Mouse (Mus musculus) cerebellum, adult 2 months (tissue): ENCODE measurements at regions not wholly inside any gene's neighbourhood (a gene's known extent, or its start where the extent isn't known, plus 50 kb on each side); places are given as distances from the start of the nearest gene placed in this dataset.

Experiments used
- DNase-seq, 2 experiments: peaks; one replicate each; pipeline ENCODE4 v3.0.0; 2021
- H3K27ac ChIP-seq: fragments of 200-500 bp; 2 replicates; pipeline ENCODE4 v1.5.1; 2012; ENCODE audit warnings: low read length, control low read depth, inconsistent platforms; ENCODE audit not compliant: insufficient read depth
- H3K27me3 ChIP-seq: fragments of 200-500 bp; 2 replicates; pipeline ENCODE4 v1.6.1; 2012; ENCODE audit warnings: inconsistent platforms, mild to moderate bottlenecking, low read length, moderate library complexity; ENCODE audit not compliant: control insufficient read depth, insufficient read depth
- H3K4me1 ChIP-seq: fragments of 200-500 bp; 2 replicates; pipeline ENCODE4 v1.6.1; 2011; ENCODE audit warnings: low read length; ENCODE audit not compliant: control insufficient read depth, insufficient read depth
- H3K4me3 ChIP-seq: fragments of 200-500 bp; replicated peaks from 2 replicates; pipeline ENCODE3; 2011; ENCODE audit warnings: mild to moderate bottlenecking, low read depth, low read length, control low read depth; ENCODE audit not compliant: insufficient read depth
- CTCF ChIP-seq: fragments of 200-500 bp; IDR thresholded peaks from 2 replicates; pipeline ENCODE4 v1.5.1; 2011; ENCODE audit warnings: low read depth, mild to moderate bottlenecking, control low read depth, low read length, moderate library complexity, borderline replicate concordance; ENCODE audit not compliant: insufficient read depth
- POLR2A ChIP-seq: fragments of 200-500 bp; IDR thresholded peaks from 2 replicates; pipeline ENCODE4 v1.6.1; 2011; ENCODE audit warnings: low read length, control low read depth, borderline replicate concordance; ENCODE audit not compliant: insufficient read depth
- WGBS: fragments of 180-500 bp; shearing (Covaris S2); methylation state at CpG from one replicate; pipeline ENCODE4 v1.1.7; 2018; 5-methylcytosine and 5-hydroxymethylcytosine counted together

- H3K4me3 ChIP-seq = no peak overlapping the region
- DNase-seq = no peak
- no peaks in the 10 kb centered on the region for H3K27me3 ChIP-seq
- H3K4me1 ChIP-seq = no peaks in the 10 kb centered on the region
- TF ChIP-seq CTCF = no peak
- TF ChIP-seq POLR2A = no peak
- H3K27ac ChIP-seq = no peak overlapping the region
Measured at GRCm38 (mm10) chr7:93424717-93425116, 345.1 kb downstream of the Fam181b start.

- TF ChIP-seq CTCF (no peak), POLR2A (no peak)
- Histone ChIP-seq H3K27ac (no peak overlapping the region), H3K27me3 (no peaks in the 10 kb centered on the region), H3K4me1 (no peaks in the 10 kb centered on the region), H3K4me3 (no peak overlapping the region)
- DNase-seq = no peak
Measured at GRCm38 (mm10) chr7:93435034-93435433, 355.4 kb downstream of the Fam181b start.

- TF ChIP-seq CTCF (no peak), POLR2A (no peak)
- H3K4me3 ChIP-seq = no peak overlapping the region
- H3K4me1 ChIP-seq = no peaks in the 10 kb centered on the region
- no peak overlapping the region for H3K27ac ChIP-seq
- WGBS = 30% methylated on average over 1 of the region's 1 CpGs
- H3K27me3 ChIP-seq = no peaks in the 10 kb centered on the region
- no peak for DNase-seq
Measured at GRCm38 (mm10) chr7:93454071-93454470, 374.4 kb downstream of the Fam181b start.

DNA sequence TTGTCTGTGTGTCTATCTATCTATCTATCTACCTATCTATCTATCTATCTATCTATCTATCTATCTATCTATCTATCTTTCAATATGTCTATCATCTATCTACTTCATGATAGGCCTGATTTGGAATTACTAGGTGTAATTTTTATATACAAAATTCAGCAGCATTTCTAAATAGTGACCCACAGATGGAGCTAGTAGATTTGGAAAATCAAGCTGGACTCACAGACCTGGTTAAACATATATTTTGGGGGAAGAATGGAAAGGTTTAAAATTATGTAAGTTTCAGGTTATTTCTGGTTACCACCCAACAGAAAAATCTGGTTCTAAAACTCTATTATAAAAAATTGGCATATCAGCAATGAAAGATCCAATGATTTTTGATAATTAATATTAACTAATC is 383.7 kb downstream of the Fam181b start:
- no peaks in the 10 kb centered on the region for H3K27me3 ChIP-seq
- no peak overlapping the region for H3K4me3 ChIP-seq
- no peak overlapping the region for H3K27ac ChIP-seq
- DNase-seq = no peak
- no peaks in the 10 kb centered on the region for H3K4me1 ChIP-seq
- TF ChIP-seq CTCF (no peak), POLR2A (no peak)

DNA sequence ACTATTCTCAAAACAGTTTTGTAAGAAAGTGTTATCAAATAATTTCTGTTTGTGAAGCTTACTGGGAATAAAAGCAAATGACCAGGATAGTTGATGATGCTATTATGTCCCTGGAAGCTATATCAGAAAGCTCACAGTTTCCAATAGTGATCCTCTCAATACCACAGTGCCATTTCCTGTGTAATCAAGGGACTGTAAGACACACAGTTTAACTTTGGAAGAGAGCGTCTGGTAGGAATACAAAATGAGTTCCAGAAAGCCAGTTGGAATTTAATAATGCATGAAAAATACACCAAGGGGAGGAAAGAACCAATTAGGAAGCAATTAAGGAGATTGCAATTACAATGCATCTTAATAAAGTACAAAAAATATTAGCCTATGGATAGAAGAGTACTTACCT is 393.7 kb downstream of the Fam181b start:
- no peak overlapping the region for H3K27ac ChIP-seq
- no peaks in the 10 kb centered on the region for H3K27me3 ChIP-seq
- 13% methylated on average over 1 of the region's 1 CpGs for WGBS
- H3K4me1 ChIP-seq = no peaks in the 10 kb centered on the region
- H3K4me3 ChIP-seq = no peak overlapping the region
- no peak for DNase-seq
- TF ChIP-seq POLR2A = no peak
- no peak for TF ChIP-seq CTCF

- WGBS = 75% methylated on average over 2 of the region's 2 CpGs
Measured at GRCm38 (mm10) chr7:93510636-93511035, 431.0 kb downstream of the Fam181b start.

GRCm38 (mm10) chr7:93511237-93511636 is 431.6 kb downstream of the Fam181b start:
- H3K4me1 ChIP-seq = no peaks in the 10 kb centered on the region
- WGBS = 76% methylated on average over 1 of the region's 1 CpGs
- no peak overlapping the region for H3K4me3 ChIP-seq
- DNase-seq = no peak
- H3K27ac ChIP-seq = no peak overlapping the region
- H3K27me3 ChIP-seq = no peaks in the 10 kb centered on the region
- TF ChIP-seq POLR2A (no peak), CTCF (no peak)

More at GRCm38 (mm10) chr7:93510636-93511035, 431.0 kb downstream of the Fam181b start:
- H3K27me3 ChIP-seq = no peaks in the 10 kb centered on the region
- H3K4me1 ChIP-seq = no peaks in the 10 kb centered on the region
- H3K4me3 ChIP-seq = no peak overlapping the region
- H3K27ac ChIP-seq = no peak overlapping the region
- TF ChIP-seq CTCF = no peak
- no peak for TF ChIP-seq POLR2A
- DNase-seq = no peak

DNA sequence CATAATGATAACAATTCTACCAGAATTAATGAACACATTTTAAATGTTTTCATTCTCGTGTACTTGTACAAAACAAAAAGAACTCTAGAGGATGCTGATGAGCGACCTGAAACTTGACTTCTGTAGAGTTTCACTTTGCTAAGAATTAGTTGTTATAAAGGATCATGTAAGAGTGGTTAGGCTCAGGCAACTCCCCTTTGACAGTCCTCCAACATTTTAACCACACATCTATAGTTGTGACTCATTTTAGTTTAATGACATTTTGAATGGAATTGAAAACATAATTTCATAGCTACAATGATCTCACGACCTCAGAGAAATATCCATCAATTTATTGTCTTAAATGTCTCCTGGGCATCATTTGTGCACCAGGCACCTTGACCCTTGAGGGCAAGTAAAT is 479.5 kb downstream of the Fam181b start:
- TF ChIP-seq POLR2A = no peak
- TF ChIP-seq CTCF = no peak
- Histone ChIP-seq H3K27ac (no peak overlapping the region), H3K4me1 (no peaks in the 10 kb centered on the region), H3K4me3 (no peak overlapping the region), H3K27me3 (no peaks in the 10 kb centered on the region)
- 78% methylated on average over 3 of the region's 3 CpGs for WGBS
- DNase-seq = no peak
